Mouse (Mus musculus) stomach, postnatal 0 days (tissue): ENCODE measurements at regions not wholly inside any gene's neighbourhood (a gene's known extent, or its start where the extent isn't known, plus 50 kb on each side); places are given as distances from the start of the nearest gene placed in this dataset.

Experiments
- ATAC-seq: fragments of 200-750 bp; cut with Nextera tagmentation; 2 replicates; pipeline ENCODE4 v1.8.0; 2017; ENCODE audit not compliant: low FRiP score, low TSS enrichment
- DNase-seq: peaks from one replicate; pipeline ENCODE4 v3.0.0-alpha.2; 2016; ENCODE audit warnings: low spot score
- H3K27ac ChIP-seq: fragments of 300-500 bp; sonication (generic); replicated peaks from 2 replicates; pipeline ENCODE4 v1.5.1; 2014; ENCODE audit warnings: mild to moderate bottlenecking, control low read depth
- H3K27me3 ChIP-seq: fragments of 300-500 bp; sonication (generic); 2 replicates; pipeline ENCODE4 v1.6.1; 2014; ENCODE audit warnings: low read length; ENCODE audit not compliant: control insufficient read depth, insufficient read depth
- H3K36me3 ChIP-seq: fragments of 300-500 bp; sonication (generic); 2 replicates; pipeline ENCODE4 v1.6.1; 2014; ENCODE audit warnings: low read length, mixed read lengths; ENCODE audit not compliant: control insufficient read depth, insufficient read depth
- H3K4me1 ChIP-seq: fragments of 300-500 bp; sonication (generic); replicated peaks from 2 replicates; pipeline ENCODE4 v1.6.1; 2014; ENCODE audit warnings: antibody characterized with exemption; ENCODE audit not compliant: control insufficient read depth, insufficient read depth
- H3K4me2 ChIP-seq: fragments of 300-500 bp; sonication (generic); replicated peaks from 2 replicates; pipeline ENCODE4 v1.6.1; 2014; ENCODE audit warnings: low read depth, mild to moderate bottlenecking, control low read depth, moderate library complexity
- H3K4me3 ChIP-seq: fragments of 300-500 bp; sonication (generic); 2 replicates; pipeline ENCODE4 v1.5.1; 2014; ENCODE audit warnings: low read depth, low read length, control low read depth
- H3K9ac ChIP-seq: fragments of 300-500 bp; sonication (generic); 2 replicates; pipeline ENCODE4 v1.6.1; 2014; ENCODE audit warnings: mild to moderate bottlenecking, low read length, control low read depth, mixed read lengths
- H3K9me3 ChIP-seq: fragments of 300-500 bp; sonication (generic); 2 replicates; pipeline ENCODE4 v1.6.1; 2016; ENCODE audit warnings: low read length; ENCODE audit not compliant: control insufficient read depth
- CTCF ChIP-seq: IDR thresholded peaks from 2 replicates; pipeline ENCODE4 v1.5.1; 2016; ENCODE audit warnings: antibody characterized with exemption, low read depth, mild to moderate bottlenecking, moderate library complexity
- EP300 ChIP-seq: optimal IDR thresholded peaks from 2 replicates; pipeline ENCODE3; 2016; ENCODE audit warnings: antibody characterized with exemption
- WGBS: fragments of 180-500 bp; shearing (Covaris S2); extraction: QIAGEN DNeasy Blood & Tissue Kit; methylation state at CpG from one replicate; pipeline ENCODE4 v1.1.7; 2014; 5-methylcytosine and 5-hydroxymethylcytosine counted together

- WGBS: 55% methylated on average over 4 of the region's 4 CpGs
- H3K4me3 ChIP-seq: no peak overlapping the region
- H3K4me1 ChIP-seq: no peaks in the 10 kb centered on the region
- H3K27ac ChIP-seq: no peak overlapping the region
- ATAC-seq (no peak), DNase-seq (no peak)
- no peaks in the 10 kb centered on the region for H3K9me3 ChIP-seq
- no peaks in the 10 kb centered on the region for H3K27me3 ChIP-seq
- TF ChIP-seq CTCF: no peak
- no peak for TF ChIP-seq EP300
- no peak overlapping the region for H3K9ac ChIP-seq
- H3K4me2 ChIP-seq: no peak overlapping the region
- no peaks in the 10 kb centered on the region for H3K36me3 ChIP-seq
Measured at GRCm38 (mm10) chr6:34227131-34227530, 50.2 kb upstream of the Slc35b4 start.
